Mouse (Mus musculus) mouse trophoblast stem cell (cell line): ENCODE data around the gene Dab1.

ENCODE experiments used
- in situ Hi-C, 2 experiments: fragments of 300-500 bp; cut with MseI, MboI; formaldehyde crosslinking; loops; 2 replicates in 1 of 2; 3 replicates in 1 of 2; pipeline ENCODE4 v1.15.1; 2025

Gene Dab1

GRCm38 (mm10) chr4:103974536-103974935 is 355.4 kb downstream of the Dab1 start:
- in situ Hi-C loops, result no loop called here

GRCm38 (mm10) chr4:103974946-103975345 is 355.8 kb downstream of the Dab1 start:
- in situ Hi-C loops, result no loop called here

GRCm38 (mm10) chr4:103993884-103994283 is 374.7 kb downstream of the Dab1 start:
- in situ Hi-C loops, result no loop called here

DNA sequence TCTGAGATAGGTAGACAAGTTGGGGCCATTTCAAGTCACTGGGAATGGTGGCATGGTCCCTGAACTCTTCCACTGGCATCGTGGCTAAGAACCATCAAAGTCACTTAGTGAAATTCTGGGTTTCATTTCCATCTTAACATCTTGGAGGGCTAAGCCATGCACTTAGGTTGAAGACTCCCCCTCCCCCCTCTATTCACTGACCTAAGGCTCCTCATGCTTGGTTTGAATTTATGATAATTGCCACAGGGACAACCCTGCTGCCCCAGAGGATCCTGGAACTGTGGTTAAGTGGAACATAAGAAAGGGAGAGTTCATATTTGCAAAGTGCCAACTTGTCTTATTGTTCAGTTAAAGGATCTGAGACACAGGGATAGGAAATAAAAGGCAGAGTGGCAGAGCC is 375.2 kb downstream of the Dab1 start:
- in situ Hi-C loops, result no loop called here

- in situ Hi-C loops, result no loop called here
These were observed 389.2 kb downstream of the Dab1 start for GRCm38 (mm10) chr4:104008406-104008805.

GRCm38 (mm10) chr4:104011683-104012082 is 392.5 kb downstream of the Dab1 start:
- in situ Hi-C loops, result no loop called here

DNA sequence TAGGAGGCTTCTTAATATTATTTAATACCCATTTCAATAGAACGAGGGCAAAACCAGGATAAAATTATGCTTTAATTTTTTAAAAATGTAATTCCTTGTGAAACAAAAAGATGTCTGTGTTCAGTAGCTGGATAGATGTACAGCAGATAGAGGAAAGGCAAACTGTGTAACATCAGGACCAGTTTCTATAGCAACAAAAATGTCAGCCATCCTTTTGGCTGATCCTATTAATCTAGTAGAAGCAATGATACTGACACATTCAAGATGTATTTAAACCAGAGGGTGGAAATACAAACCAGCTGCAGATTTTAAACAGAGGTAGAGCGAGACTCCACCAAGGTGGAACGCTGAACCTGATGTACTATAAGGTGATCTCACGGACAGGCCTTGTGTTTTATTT is 393.0 kb downstream of the Dab1 start:
- in situ Hi-C loops, result no loop called here

DNA sequence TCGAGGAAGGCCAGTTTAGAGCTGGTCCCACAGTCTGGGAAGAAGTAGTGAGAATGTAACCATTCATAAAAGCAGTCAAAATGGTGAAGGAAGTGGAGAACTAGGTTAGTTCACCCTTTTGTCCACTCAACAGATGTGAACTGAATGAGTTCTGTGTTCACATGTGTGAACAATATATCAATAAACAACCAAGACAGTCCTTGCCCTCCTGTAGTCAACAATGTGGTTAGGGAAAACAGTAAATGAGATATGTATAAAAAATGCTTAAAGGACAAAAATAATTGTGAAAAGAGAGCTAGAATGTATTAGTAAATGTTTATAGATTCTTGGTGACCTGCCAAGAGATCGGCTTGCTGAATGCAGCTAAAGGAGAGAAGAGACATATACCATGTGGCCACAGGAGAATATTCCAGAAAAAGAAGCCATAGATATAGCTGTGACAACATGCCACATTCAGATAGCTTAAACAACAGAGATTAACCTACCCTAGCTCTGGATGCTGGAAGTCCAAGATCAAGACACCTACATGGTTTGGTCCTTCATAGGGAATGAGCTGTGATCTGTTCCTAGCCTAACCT is 406.0 kb downstream of the Dab1 start:
- in situ Hi-C loops, result no loop called here

GRCm38 (mm10) chr4:104026834-104027233 is 407.7 kb downstream of the Dab1 start:
- in situ Hi-C loops, result no loop called here

GRCm38 (mm10) chr4:104027239-104027638 is 408.1 kb downstream of the Dab1 start:
- in situ Hi-C loops, result no loop called here

GRCm38 (mm10) chr4:104036091-104036490 is 416.9 kb downstream of the Dab1 start:
- in situ Hi-C loops, result no loop called here

DNA sequence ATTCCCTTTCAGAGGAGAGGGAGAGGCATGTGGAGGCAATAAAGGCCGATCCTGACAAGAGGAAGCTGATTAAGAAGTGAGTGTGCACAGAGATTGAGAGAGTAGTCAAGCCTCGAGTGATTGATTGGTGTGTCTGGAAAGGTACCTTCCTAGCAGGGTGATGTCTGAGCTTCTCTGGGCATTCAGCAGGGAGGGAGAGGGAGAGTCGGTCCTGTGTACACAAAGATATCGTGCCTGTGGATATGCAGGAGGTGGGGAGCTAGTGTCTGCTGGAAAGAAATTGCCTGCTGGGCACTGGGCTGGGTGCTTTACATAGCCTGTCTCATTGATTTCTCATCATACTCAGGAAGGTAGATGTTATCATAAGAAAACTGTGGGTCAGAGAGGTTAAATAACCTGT is 420.4 kb downstream of the Dab1 start:
- in situ Hi-C loops, result no loop called here

DNA sequence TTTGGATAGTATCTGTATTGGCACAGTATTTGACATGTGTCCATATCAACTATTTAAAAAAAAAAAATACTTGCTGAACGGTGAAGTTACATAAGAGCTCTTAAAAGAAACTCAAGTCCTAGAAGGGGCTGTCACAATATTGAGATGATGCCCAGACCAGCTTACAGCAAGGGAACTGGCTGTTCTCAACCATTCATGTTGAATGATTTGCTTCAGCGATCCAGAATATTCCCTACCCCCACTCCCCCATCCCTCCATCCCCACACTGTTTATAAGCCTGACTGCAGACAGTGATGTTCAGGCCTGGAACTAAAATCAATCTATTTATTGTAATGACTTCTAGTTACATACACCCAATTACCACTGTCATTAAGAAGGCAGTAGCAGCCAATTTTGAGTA is 424.3 kb downstream of the Dab1 start:
- in situ Hi-C loops, result no loop called here

- in situ Hi-C loops, result no loop called here
These were observed 425.5 kb downstream of the Dab1 start for GRCm38 (mm10) chr4:104044634-104045033.

DNA sequence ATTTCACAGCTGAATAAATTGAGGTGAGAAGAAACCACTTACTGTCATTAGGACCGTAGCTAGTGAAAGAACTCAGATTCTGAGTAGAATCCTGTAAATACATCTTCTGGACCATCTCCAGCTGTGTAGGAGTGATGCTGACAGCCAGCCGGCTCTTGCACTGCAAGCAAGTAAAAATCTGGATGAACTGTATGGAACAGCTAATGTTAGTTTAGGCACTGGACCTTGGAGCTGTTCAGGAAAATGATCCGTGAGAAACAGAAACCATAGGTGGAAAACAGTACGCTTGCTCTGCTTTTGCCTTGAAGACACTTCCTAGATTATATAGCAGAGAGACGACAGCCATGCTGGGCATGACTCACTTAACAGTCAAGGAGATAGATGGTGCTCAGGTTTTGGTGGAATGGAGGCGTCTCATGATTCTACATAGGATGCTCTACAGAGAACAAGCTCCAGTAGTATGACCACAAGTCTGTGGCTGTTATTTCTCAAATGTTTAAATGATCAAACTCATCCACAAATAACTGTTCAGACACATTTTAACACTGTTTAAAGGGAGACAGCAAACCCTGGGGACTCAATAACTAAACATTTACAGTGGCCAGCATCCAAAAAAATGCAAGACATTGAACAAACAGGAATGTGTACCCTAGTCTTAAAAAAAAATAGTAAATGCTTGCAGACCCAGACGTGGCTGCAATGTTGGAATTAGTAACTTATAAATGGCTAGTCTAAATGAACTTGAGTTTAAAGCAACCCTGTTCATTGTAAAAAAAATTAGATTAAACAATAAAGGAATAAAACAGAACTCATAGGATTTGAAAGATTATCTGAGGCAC is 429.0 kb downstream of the Dab1 start:
- in situ Hi-C loops, result no loop called here

DNA sequence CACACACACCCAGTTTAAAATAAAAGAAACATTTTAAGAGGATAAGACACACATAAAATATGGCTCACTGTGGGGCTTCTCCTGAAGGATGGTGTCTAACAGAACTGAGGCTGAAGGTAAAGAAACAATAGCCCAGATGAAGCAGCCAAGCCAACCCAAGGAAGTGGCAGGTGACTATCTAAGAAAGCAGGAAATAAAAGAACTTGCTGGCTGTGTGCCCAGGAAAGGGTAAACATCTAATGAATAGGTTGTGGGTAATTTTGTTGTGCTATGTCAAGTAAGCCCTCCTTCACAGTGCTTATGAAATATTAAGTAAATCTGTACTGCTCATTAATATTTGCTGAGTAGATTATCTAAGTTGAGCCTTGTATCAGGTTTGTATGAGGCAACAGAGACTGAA is 438.0 kb downstream of the Dab1 start:
- in situ Hi-C loops, result no loop called here

GRCm38 (mm10) chr4:104059569-104059968 is 440.4 kb downstream of the Dab1 start:
- in situ Hi-C loops, result no loop called here

DNA sequence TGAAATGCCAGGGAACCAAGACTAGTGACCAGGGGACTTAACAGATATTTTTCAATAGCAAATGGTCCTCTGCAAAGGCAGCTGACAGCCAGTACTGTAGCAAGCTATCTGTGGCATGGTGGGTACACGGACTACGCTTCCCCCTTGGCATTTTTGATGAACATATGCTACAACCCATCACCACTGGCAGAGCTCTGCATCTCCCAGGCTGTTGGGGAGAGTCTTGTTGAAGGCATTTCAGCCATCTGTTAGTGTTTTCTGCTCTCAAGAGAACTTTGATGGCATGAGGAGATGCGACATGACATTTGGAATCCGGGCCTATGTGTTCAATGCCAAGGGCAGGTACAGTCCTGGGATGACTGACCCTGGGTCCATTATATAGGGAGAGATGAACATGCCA is 443.2 kb downstream of the Dab1 start:
- in situ Hi-C loops, result no loop called here

- in situ Hi-C loops, result no loop called here
These were observed 447.7 kb downstream of the Dab1 start for GRCm38 (mm10) chr4:104066901-104067300.

DNA sequence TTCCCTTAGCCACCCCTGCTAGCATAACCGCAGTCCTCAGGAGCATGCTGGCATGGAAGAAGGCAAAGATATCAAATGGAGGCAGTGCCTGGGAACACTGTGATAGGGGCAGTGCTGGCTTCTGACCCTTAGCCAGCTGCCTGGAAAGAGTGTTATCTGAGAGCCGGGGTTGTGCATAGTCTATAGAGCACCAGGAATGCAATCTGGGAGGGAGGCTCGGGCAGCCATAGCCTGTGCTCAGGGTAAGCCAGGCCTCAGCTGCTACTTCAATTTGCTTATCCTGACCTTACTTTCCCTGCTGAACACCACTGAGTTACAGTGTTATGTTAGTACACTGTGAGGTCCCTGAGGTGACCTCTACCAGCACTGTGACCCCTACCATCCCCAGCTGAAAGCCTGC is 448.6 kb downstream of the Dab1 start:
- in situ Hi-C loops, result no loop called here

- in situ Hi-C loops, result no loop called here
These were observed 452.1 kb downstream of the Dab1 start for GRCm38 (mm10) chr4:104071296-104071695.

DNA sequence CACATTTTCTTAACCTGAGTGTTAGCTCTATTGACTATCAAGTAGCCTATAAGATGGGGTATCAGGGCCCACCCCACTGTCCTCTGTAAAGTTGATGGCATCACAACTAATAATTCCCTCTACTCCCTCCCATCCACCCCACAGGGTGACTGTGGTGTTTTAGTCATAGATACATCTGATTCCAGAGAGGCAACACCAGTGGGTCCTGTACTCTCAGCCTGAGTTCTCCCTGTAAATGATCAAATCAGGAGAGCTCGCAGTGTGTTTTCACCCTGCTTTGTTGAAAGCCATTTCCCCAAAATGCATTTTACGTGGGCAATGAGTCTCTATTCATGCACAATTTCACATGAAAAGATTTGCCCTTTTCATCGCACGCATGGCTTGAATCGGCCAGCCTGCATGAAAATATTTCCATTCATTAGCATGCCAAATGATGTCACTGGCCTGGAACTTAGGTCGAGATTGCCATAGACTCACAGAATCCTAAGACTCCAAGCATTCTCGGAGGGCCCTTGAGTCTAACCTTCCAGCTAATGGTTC is 454.8 kb downstream of the Dab1 start:
- in situ Hi-C loops, result no loop called here

GRCm38 (mm10) chr4:104077771-104078170 is 458.6 kb downstream of the Dab1 start:
- in situ Hi-C loops, result no loop called here
